Mouse (Mus musculus) E14TG2a.4 (cell line): ENCODE results near the gene Hmga2.

Experiments
- CTCF ChIP-seq: conservative IDR thresholded peaks from 2 replicates; pipeline ENCODE4 v1.5.1; 2014; ENCODE audit warnings: low read length
- NANOG ChIP-seq: IDR thresholded peaks from 2 replicates; pipeline ENCODE4 v1.6.1; 2014; ENCODE audit warnings: borderline replicate concordance, low read length, mixed read lengths
- POU5F1 ChIP-seq: IDR thresholded peaks from 2 replicates; pipeline ENCODE4 v1.6.1; 2014; ENCODE audit warnings: low read length, borderline replicate concordance

GRCm38 (mm10) chr10:120388966-120389365 is 87.3 kb downstream of the Hmga2 start:
- TF ChIP-seq CTCF (no peak), NANOG (no peak), POU5F1 (no peak)
